Mouse (Mus musculus) lung, embryonic 15.5 days (tissue): ENCODE results near the gene Klhl11. TPM values are rescaled to one million over a fixed set of nuclear protein-coding genes. Genes with fewer than 3 reads are reported as not detected.
A peak's percentile ranks its signal among the peaks of the same experiment; 100 is the strongest.

Source experiments
- ATAC-seq: fragments of 200-750 bp; cut with Nextera tagmentation; 2 replicates; pipeline ENCODE4 v1.8.0; 2017; ENCODE audit warnings: moderate number of reproducible peaks, borderline replicate concordance; ENCODE audit not compliant: low FRiP score, low TSS enrichment; ENCODE audit errors: extremely low read depth
- H3K27ac ChIP-seq: fragments of 300-500 bp; sonication (generic); 2 replicates; pipeline ENCODE4 v1.5.1; 2015; ENCODE audit warnings: moderate library complexity, mild to moderate bottlenecking, inconsistent platforms
- H3K27me3 ChIP-seq: fragments of 300-500 bp; sonication (generic); 2 replicates; pipeline ENCODE4 v1.6.1; 2015; ENCODE audit warnings: inconsistent platforms
- H3K36me3 ChIP-seq: fragments of 300-500 bp; sonication (generic); 2 replicates; pipeline ENCODE4 v1.6.1; 2015; ENCODE audit warnings: inconsistent platforms
- H3K4me1 ChIP-seq: fragments of 300-500 bp; sonication (generic); 2 replicates; pipeline ENCODE4 v1.6.1; 2015; ENCODE audit warnings: inconsistent platforms
- H3K4me2 ChIP-seq: fragments of 300-500 bp; sonication (generic); 2 replicates; pipeline ENCODE4 v1.6.1; 2015; ENCODE audit warnings: inconsistent platforms, mild to moderate bottlenecking, moderate library complexity
- H3K4me3 ChIP-seq: fragments of 300-500 bp; sonication (generic); 2 replicates; pipeline ENCODE4 v1.5.1; 2015; ENCODE audit warnings: mild to moderate bottlenecking, inconsistent platforms
- H3K9ac ChIP-seq: fragments of 300-500 bp; sonication (generic); 2 replicates; pipeline ENCODE4 v1.6.1; 2015; ENCODE audit warnings: inconsistent platforms
- H3K9me3 ChIP-seq: fragments of 300-500 bp; sonication (generic); 2 replicates; pipeline ENCODE4 v1.6.1; 2016; ENCODE audit warnings: inconsistent platforms
- WGBS: fragments of 180-500 bp; shearing (Covaris S2); methylation state at CpG from one replicate; pipeline ENCODE4 v1.1.7; 2015; 5-methylcytosine and 5-hydroxymethylcytosine counted together
- polyA plus RNA-seq: library from polyadenylated mRNA; unstranded; fragments of >200 nt; fragmentation: Nextera tagmentation; extraction: Ambion mirVana; gene quantifications from 2 replicates; pipeline ENCODE4 v1.2.1, GENCODE M21; 2015

Gene Klhl11
- polyA plus RNA-seq, 1 experiment from 2014 or later = 9.3 TPM

GRCm38 (mm10) chr11:100465229-100465792 is 7.2 kb downstream of the Klhl11 start:
- no peak overlapping the region for H3K4me2 ChIP-seq
- ATAC-seq = no peak
- H3K4me3 ChIP-seq = no peak overlapping the region
- no peak overlapping the region for H3K27ac ChIP-seq
- H3K9me3 ChIP-seq = no peaks in the 10 kb centered on the region
- H3K4me1 ChIP-seq = peaks cover 7% of the 10 kb centered on the region; the same call in 1 of the 2 replicates
- peaks cover 21% of the 10 kb centered on the region for H3K36me3 ChIP-seq
- WGBS = 86% methylated on average over 1 of the region's 1 CpGs
- no peak overlapping the region for H3K9ac ChIP-seq
- no peaks in the 10 kb centered on the region for H3K27me3 ChIP-seq

- no peak overlapping the region for H3K4me2 ChIP-seq
- WGBS = 90% methylated on average over 10 of the region's 10 CpGs
- H3K27ac ChIP-seq = no peak overlapping the region
- H3K4me3 ChIP-seq = no peak overlapping the region
- ATAC-seq = no peak
- H3K36me3 ChIP-seq = peaks cover 21% of the 10 kb centered on the region
- no peaks in the 10 kb centered on the region for H3K9me3 ChIP-seq
- no peaks in the 10 kb centered on the region for H3K27me3 ChIP-seq
- peaks cover 6% of the 10 kb centered on the region; the same call in 1 of the 2 replicates for H3K4me1 ChIP-seq
- no peak overlapping the region for H3K9ac ChIP-seq
Measured at GRCm38 (mm10) chr11:100462699-100463098, 9.8 kb downstream of the Klhl11 start.

GRCm38 (mm10) chr11:100457711-100458110 is 14.8 kb downstream of the Klhl11 start:
- Histone ChIP-seq H3K9ac (no peak overlapping the region), H3K27ac (peak overlapping the region; percentile 20), H3K27me3 (no peaks in the 10 kb centered on the region), H3K4me3 (no peak overlapping the region), H3K36me3 (peaks cover 16% of the 10 kb centered on the region; the same call in 1 of the 2 replicates), H3K9me3 (no peaks in the 10 kb centered on the region), H3K4me2 (no peak overlapping the region), H3K4me1 (peaks cover 6% of the 10 kb centered on the region; the same call in 1 of the 2 replicates)
- 53% methylated on average over 5 of the region's 5 CpGs for WGBS
- ATAC-seq = no peak

- Histone ChIP-seq H3K27ac (peak overlapping the region; percentile 20), H3K4me1 (peaks cover 6% of the 10 kb centered on the region; the same call in 1 of the 2 replicates), H3K9me3 (no peaks in the 10 kb centered on the region), H3K4me3 (no peak overlapping the region), H3K4me2 (no peak overlapping the region), H3K36me3 (peaks cover 12% of the 10 kb centered on the region; the same call in 1 of the 2 replicates), H3K9ac (no peak overlapping the region), H3K27me3 (no peaks in the 10 kb centered on the region)
- 50% methylated on average over 4 of the region's 4 CpGs for WGBS
- no peak for ATAC-seq
Measured at GRCm38 (mm10) chr11:100457247-100457646, 15.3 kb downstream of the Klhl11 start.

- H3K4me2 ChIP-seq = no peak overlapping the region
- WGBS = 78% methylated on average over 6 of the region's 6 CpGs
- H3K9me3 ChIP-seq = no peaks in the 10 kb centered on the region
- H3K4me1 ChIP-seq = peaks cover 14% of the 10 kb centered on the region
- no peak for ATAC-seq
- peaks cover 4% of the 10 kb centered on the region; the same call in 1 of the 2 replicates for H3K36me3 ChIP-seq
- H3K27ac ChIP-seq = no peak overlapping the region
- no peak overlapping the region for H3K9ac ChIP-seq
- no peak overlapping the region for H3K4me3 ChIP-seq
- no peaks in the 10 kb centered on the region for H3K27me3 ChIP-seq
Measured at GRCm38 (mm10) chr11:100442625-100443024, 29.9 kb downstream of the Klhl11 start.

GRCm38 (mm10) chr11:100441797-100442196 is 30.7 kb downstream of the Klhl11 start, which contains the start of the genes Nt5c3b and Klhl10:
Gene Nt5c3b (minus strand): TSS chr11:100441808.
Gene Klhl10 (plus strand): TSS chr11:100441917.
- peaks cover 14% of the 10 kb centered on the region for H3K4me1 ChIP-seq
- H3K9me3 ChIP-seq = no peaks in the 10 kb centered on the region
- peaks cover 9% of the 10 kb centered on the region for H3K36me3 ChIP-seq
- no peak for ATAC-seq
- WGBS = 79% methylated on average over 8 of the region's 8 CpGs
- peak within 1 kb of the TSS; percentile 79 for H3K4me3 ChIP-seq
- peak within 1 kb of the TSS; percentile 78 for H3K4me2 ChIP-seq
- peak within 1 kb of the TSS; percentile 77 for H3K9ac ChIP-seq
- H3K27ac ChIP-seq = peak within 1 kb of the TSS; percentile 62
- H3K27me3 ChIP-seq = no peaks in the 10 kb centered on the region

- Histone ChIP-seq H3K4me1 (peaks cover 14% of the 10 kb centered on the region), H3K27ac (peak overlapping the region; percentile 62), H3K9me3 (no peaks in the 10 kb centered on the region), H3K27me3 (no peaks in the 10 kb centered on the region), H3K36me3 (peaks cover 17% of the 10 kb centered on the region), H3K4me3 (peak overlapping the region; percentile 79), H3K9ac (peak overlapping the region; percentile 77), H3K4me2 (peak overlapping the region; percentile 78)
- WGBS = 2% methylated on average over 52 of the region's 52 CpGs
- peak; percentile 97 for ATAC-seq
Measured at GRCm38 (mm10) chr11:100440691-100441522, 31.6 kb downstream of the Klhl11 start.

- H3K4me3 ChIP-seq = no peak overlapping the region
- H3K9me3 ChIP-seq = no peaks in the 10 kb centered on the region
- H3K4me2 ChIP-seq = no peak overlapping the region
- ATAC-seq = no peak
- peaks cover 14% of the 10 kb centered on the region for H3K4me1 ChIP-seq
- H3K9ac ChIP-seq = no peak overlapping the region
- 89% methylated on average over 1 of the region's 1 CpGs for WGBS
- H3K36me3 ChIP-seq = peaks cover 33% of the 10 kb centered on the region
- no peak overlapping the region for H3K27ac ChIP-seq
- H3K27me3 ChIP-seq = no peaks in the 10 kb centered on the region
Measured at GRCm38 (mm10) chr11:100437901-100438300, 34.6 kb downstream of the Klhl11 start.

GRCm38 (mm10) chr11:100435678-100436246 is 36.8 kb downstream of the Klhl11 start:
- H3K27ac ChIP-seq = no peak overlapping the region
- ATAC-seq = no peak
- WGBS = 88% methylated on average over 9 of the region's 9 CpGs
- H3K4me2 ChIP-seq = no peak overlapping the region
- peaks cover 38% of the 10 kb centered on the region for H3K36me3 ChIP-seq
- H3K9me3 ChIP-seq = no peaks in the 10 kb centered on the region
- H3K4me1 ChIP-seq = peaks cover 11% of the 10 kb centered on the region
- H3K9ac ChIP-seq = no peak overlapping the region
- no peaks in the 10 kb centered on the region for H3K27me3 ChIP-seq
- H3K4me3 ChIP-seq = no peak overlapping the region

GRCm38 (mm10) chr11:100432002-100432401 is 40.5 kb downstream of the Klhl11 start:
- Histone ChIP-seq H3K9me3 (no peaks in the 10 kb centered on the region), H3K4me1 (0 out of 2 replicates have a peak, but pooled peaks cover 4% of the 10 kb centered on the region), H3K4me2 (no peak overlapping the region), H3K27ac (no peak overlapping the region), H3K36me3 (peaks cover 46% of the 10 kb centered on the region), H3K4me3 (no peak overlapping the region), H3K9ac (no peak overlapping the region), H3K27me3 (no peaks in the 10 kb centered on the region)
- WGBS = 74% methylated on average over 5 of the region's 5 CpGs
- ATAC-seq = no peak

GRCm38 (mm10) chr11:100430052-100430451 is 42.5 kb downstream of the Klhl11 start:
- no peak overlapping the region for H3K27ac ChIP-seq
- WGBS = 87% methylated on average over 7 of the region's 7 CpGs

More at GRCm38 (mm10) chr11:100430052-100430451, 42.5 kb downstream of the Klhl11 start:
- ATAC-seq = no peak
- Histone ChIP-seq H3K4me2 (no peak overlapping the region), H3K9ac (no peak overlapping the region), H3K36me3 (peaks cover 35% of the 10 kb centered on the region), H3K27me3 (no peaks in the 10 kb centered on the region), H3K9me3 (no peaks in the 10 kb centered on the region), H3K4me1 (0 out of 2 replicates have a peak, but pooled peaks cover 4% of the 10 kb centered on the region), H3K4me3 (no peak overlapping the region)
